Mouse (Mus musculus): Measurements from ENCODE around the gene Shank2. TPM values are rescaled to one million over a fixed set of nuclear protein-coding genes. Genes with fewer than 3 reads are reported as not detected.

Gene Shank2
- polyA plus RNA-seq, 1 experiment from 2014 or later = 0.69 TPM

DNA sequence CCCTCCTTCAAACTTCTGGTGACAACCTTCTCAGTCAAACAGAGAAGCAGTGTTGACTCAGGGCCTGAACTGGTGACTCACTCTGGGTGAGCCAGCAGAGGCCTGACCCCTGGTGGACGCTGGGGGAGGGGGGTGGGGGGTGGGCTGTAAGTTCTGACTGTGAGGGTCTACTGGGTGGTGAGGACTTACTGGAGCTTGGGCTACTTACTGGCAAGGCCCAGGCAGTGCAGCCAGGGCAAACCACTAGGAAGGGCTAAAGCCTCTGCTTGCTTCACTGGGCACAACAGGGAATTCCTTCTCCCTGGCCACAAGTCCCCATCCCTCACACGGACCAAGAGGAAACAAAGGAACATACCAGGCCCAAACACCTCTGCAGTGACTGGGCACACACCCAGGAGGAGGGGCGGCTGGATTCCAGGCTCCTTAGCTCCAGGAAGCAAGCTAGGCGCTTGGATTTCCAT is 467.5 kb downstream of the Shank2 start:
- Histone ChIP-seq H3K4me2 (replicated peaks; ENCODE audit: low read depth) (peak overlapping the region; percentile 77), H3K9me3 (ENCODE audit: control insufficient read depth, low read length) (no peaks in the 10 kb centered on the region), H3K36me3 (ENCODE audit: control insufficient read depth, insufficient read depth, low read length) (peaks cover 6% of the 10 kb centered on the region; the same call in 1 of the 2 replicates), H3K27ac (replicated peaks) (peak overlapping the region; percentile 98), H3K27me3 (ENCODE audit: control insufficient read depth, insufficient read depth, low read length) (no peaks in the 10 kb centered on the region), H3K9ac (ENCODE audit: low read length) (peak overlapping the region; percentile 98), H3K4me1 (replicated peaks; ENCODE audit: control insufficient read depth, insufficient read depth) (no peaks in the 10 kb centered on the region), H3K4me3 (ENCODE audit: low read depth, low read length) (peak overlapping the region; percentile 90)
- 11% methylated on average over 4 of the region's 4 CpGs for WGBS
- ATAC-seq (ENCODE audit: low FRiP score, low TSS enrichment) = peak; percentile 79
- DNase-seq (ENCODE audit: low spot score) = peak; percentile 86
- TF ChIP-seq EP300 (optimal IDR thresholded peaks at IDR 0.05) = no peak
- TF ChIP-seq CTCF (IDR thresholded peaks at IDR 0.05; ENCODE audit: low read depth) = peak; percentile 57

DNA sequence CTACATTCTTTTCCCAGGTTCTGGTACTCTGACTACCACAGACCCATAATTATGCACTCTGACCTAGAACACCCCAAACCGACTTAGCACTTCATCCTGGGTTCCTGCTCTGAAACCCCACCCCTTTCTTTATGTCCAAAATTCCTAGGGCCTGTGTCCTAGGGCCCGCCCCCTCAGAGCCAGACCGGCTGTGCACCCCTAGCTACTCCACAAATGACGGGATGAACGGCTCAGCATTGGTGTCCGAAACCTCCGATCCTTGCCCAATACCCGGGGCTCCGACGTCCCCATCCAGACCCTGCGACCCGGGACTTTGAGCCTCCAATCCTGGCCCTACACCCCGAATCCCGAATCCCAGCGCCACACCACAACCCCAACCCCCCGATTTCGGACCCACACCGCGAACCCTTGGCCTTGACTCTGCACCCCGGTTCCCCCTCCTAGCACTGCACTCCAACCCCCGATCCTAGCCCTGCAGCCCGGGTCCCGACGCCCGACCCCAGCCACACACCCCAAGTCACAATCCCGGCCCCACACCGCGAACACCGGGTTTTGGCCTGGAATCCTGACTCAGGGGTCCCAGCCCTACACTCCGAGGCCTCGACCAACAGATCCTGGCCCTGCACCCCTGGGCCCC is 468.3 kb downstream of the Shank2 start:
- Histone ChIP-seq H3K9me3 (ENCODE audit: control insufficient read depth, low read length) (no peaks in the 10 kb centered on the region), H3K4me1 (replicated peaks; ENCODE audit: control insufficient read depth, insufficient read depth) (no peaks in the 10 kb centered on the region), H3K27ac (replicated peaks) (peak overlapping the region; percentile 98), H3K36me3 (ENCODE audit: control insufficient read depth, insufficient read depth, low read length) (peaks cover 5% of the 10 kb centered on the region; the same call in 1 of the 2 replicates), H3K4me3 (ENCODE audit: low read depth, low read length) (peak overlapping the region; percentile 90), H3K27me3 (ENCODE audit: control insufficient read depth, insufficient read depth, low read length) (no peaks in the 10 kb centered on the region), H3K9ac (ENCODE audit: low read length) (peak overlapping the region; percentile 98), H3K4me2 (replicated peaks; ENCODE audit: low read depth) (peak overlapping the region; percentile 77)
- TF ChIP-seq EP300 (optimal IDR thresholded peaks at IDR 0.05) (no peak), CTCF (IDR thresholded peaks at IDR 0.05; ENCODE audit: low read depth) (no peak)
- DNase-seq (ENCODE audit: low spot score) = peak; percentile 42
- ATAC-seq (ENCODE audit: low FRiP score, low TSS enrichment) = peak; percentile 38
- 2% methylated on average over 31 of the region's 31 CpGs for WGBS

DNA sequence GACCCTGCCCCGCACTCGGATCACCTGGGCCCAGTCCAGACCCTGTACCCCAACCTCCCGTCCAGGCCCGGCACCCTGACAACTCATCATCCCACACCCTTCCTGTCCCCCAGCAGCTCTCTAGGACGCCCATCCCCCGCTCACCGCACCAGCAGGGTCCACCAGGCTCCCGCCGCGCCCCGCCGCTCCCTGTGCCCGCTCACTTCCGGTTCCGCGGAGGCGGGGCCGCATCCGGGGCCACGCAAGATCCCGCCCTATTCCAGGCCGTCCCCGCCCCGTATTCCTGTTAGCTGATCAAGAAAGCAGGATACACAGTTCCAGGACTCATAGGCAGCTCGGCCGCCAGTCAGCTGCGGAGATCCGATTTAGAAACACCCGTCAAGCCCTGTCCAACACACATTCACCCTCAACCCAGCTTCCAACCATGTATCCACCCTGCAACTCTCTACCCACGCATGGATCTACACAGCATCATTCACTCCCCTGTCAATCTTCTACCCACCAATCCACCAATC is 468.9 kb downstream of the Shank2 start, which contains the start of gene Cttn:
TSS of gene Cttn (minus strand) at position 465 of the 515 bp plus-strand sequence.
- Histone ChIP-seq H3K4me1 (replicated peaks; ENCODE audit: control insufficient read depth, insufficient read depth) (no peaks in the 10 kb centered on the region), H3K9me3 (ENCODE audit: control insufficient read depth, low read length) (no peaks in the 10 kb centered on the region), H3K27ac (replicated peaks) (peak within 1 kb of the TSS; percentile 98), H3K36me3 (ENCODE audit: control insufficient read depth, insufficient read depth, low read length) (0 out of 2 replicates have a peak, but pooled peaks cover 2% of the 10 kb centered on the region), H3K27me3 (ENCODE audit: control insufficient read depth, insufficient read depth, low read length) (no peaks in the 10 kb centered on the region), H3K4me3 (ENCODE audit: low read depth, low read length) (peak within 1 kb of the TSS; percentile 90), H3K9ac (ENCODE audit: low read length) (peak within 1 kb of the TSS; percentile 98), H3K4me2 (replicated peaks; ENCODE audit: low read depth) (peak within 1 kb of the TSS; percentile 77)
- WGBS = 2% methylated on average over 29 of the region's 30 CpGs
- peak; percentile 96 for DNase-seq (ENCODE audit: low spot score)
- TF ChIP-seq EP300 (optimal IDR thresholded peaks at IDR 0.05) (no peak), CTCF (IDR thresholded peaks at IDR 0.05; ENCODE audit: low read depth) (no peak)
- peak; percentile 94 for ATAC-seq (ENCODE audit: low FRiP score, low TSS enrichment)

DNA sequence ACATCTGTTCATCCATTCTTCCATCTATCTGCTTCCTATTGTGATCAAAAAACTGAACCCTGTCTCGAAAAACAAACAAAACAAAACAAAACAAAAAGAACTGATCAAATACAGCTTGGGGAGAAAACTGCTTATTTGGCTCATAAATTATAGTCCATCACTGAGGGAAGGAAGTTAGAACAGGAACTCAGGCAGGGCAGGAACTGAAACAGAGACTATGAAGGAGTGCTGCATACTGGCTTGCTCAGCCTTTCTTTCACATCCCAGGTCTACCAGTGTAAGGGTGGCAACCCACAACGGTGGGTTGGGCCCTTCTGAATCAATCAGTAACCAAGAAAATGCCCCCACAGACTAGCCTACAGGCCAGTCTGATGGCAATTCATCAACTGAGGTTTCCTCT is 469.4 kb downstream of the Shank2 start:
- Histone ChIP-seq H3K4me2 (replicated peaks; ENCODE audit: low read depth) (peak overlapping the region; percentile 77), H3K4me1 (replicated peaks; ENCODE audit: control insufficient read depth, insufficient read depth) (no peaks in the 10 kb centered on the region), H3K9me3 (ENCODE audit: control insufficient read depth, low read length) (no peaks in the 10 kb centered on the region), H3K27me3 (ENCODE audit: control insufficient read depth, insufficient read depth, low read length) (no peaks in the 10 kb centered on the region), H3K4me3 (ENCODE audit: low read depth, low read length) (peak overlapping the region; percentile 90), H3K9ac (ENCODE audit: low read length) (peak overlapping the region; percentile 98; the same call in 1 of the 2 replicates), H3K36me3 (ENCODE audit: control insufficient read depth, insufficient read depth, low read length) (0 out of 2 replicates have a peak, but pooled peaks cover 4% of the 10 kb centered on the region), H3K27ac (replicated peaks) (peak overlapping the region; percentile 98; the same call in 1 of the 2 replicates)
- 64% methylated on average over 2 of the region's 2 CpGs for WGBS
- DNase-seq (ENCODE audit: low spot score) (no peak), ATAC-seq (ENCODE audit: low FRiP score, low TSS enrichment) (no peak)
- TF ChIP-seq CTCF (IDR thresholded peaks at IDR 0.05; ENCODE audit: low read depth) (no peak), EP300 (optimal IDR thresholded peaks at IDR 0.05) (no peak)

DNA sequence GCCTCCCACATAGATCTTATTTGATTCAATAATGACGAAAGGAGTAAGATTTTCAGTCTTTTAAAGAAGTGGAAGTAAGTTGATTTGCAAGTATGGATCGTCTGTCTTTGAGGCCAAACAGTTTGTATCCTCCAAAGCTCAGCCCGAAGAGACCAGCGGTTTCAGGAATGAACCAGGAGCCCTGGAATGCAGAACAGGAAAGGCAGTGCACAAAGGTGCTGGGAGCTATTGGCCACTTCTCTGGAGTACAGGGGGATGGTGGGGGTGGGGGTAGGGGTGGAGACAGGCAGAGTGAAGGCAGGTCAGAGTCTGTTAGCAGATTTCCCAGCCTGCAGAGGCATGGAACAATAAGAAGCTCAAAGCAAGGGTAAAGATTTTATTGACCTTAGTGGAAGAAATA is 471.8 kb downstream of the Shank2 start:
- H3K9me3 ChIP-seq (ENCODE audit: control insufficient read depth, low read length) = no peaks in the 10 kb centered on the region
- H3K9ac ChIP-seq (ENCODE audit: low read length) = no peak overlapping the region
- DNase-seq (ENCODE audit: low spot score) = no peak
- H3K4me3 ChIP-seq (ENCODE audit: low read depth, low read length) = no peak overlapping the region
- H3K27me3 ChIP-seq (ENCODE audit: control insufficient read depth, insufficient read depth, low read length) = no peaks in the 10 kb centered on the region
- no peaks in the 10 kb centered on the region for H3K4me1 ChIP-seq (replicated peaks; ENCODE audit: control insufficient read depth, insufficient read depth)
- no peak overlapping the region for H3K27ac ChIP-seq (replicated peaks)
- 42% methylated on average over 4 of the region's 4 CpGs for WGBS
- no peak overlapping the region for H3K4me2 ChIP-seq (replicated peaks; ENCODE audit: low read depth)
- no peak for ATAC-seq (ENCODE audit: low FRiP score, low TSS enrichment)
- TF ChIP-seq CTCF (IDR thresholded peaks at IDR 0.05; ENCODE audit: low read depth) (no peak), EP300 (optimal IDR thresholded peaks at IDR 0.05) (no peak)
- 0 out of 2 replicates have a peak, but pooled peaks cover 4% of the 10 kb centered on the region for H3K36me3 ChIP-seq (ENCODE audit: control insufficient read depth, insufficient read depth, low read length)

Small RNAs within 50 kb of the gene (microRNA-seq; reads per million reads assigned to microRNA genes)
- 9.3 reads per million, percentile 15 among the genes with 10 or more reads in this experiment for gene Mir3105

Other genes starting within 250 kb of the Shank2 start
- 29.9 and 32.0 TPM in 2 replicates for gene Osbpl5, start 244.9 kb upstream of the Shank2 start, polyA plus RNA-seq (2015; fragmentation: Nextera tagmentation; extraction: Ambion mirVana)
- gene Mrgprg, start 234.9 kb upstream of the Shank2 start, polyA plus RNA-seq (2015; fragmentation: Nextera tagmentation; extraction: Ambion mirVana) = not detected in 2 replicates
- 0.55 and 0.63 TPM in 2 replicates for gene Mrgpre, start 217.4 kb upstream of the Shank2 start, polyA plus RNA-seq (2015; fragmentation: Nextera tagmentation; extraction: Ambion mirVana)
- gene Nadsyn1, start 179.1 kb upstream of the Shank2 start, polyA plus RNA-seq (2015; fragmentation: Nextera tagmentation; extraction: Ambion mirVana) = 8.5 and 9.2 TPM in 2 replicates
- gene Dhcr7, start 178.8 kb upstream of the Shank2 start, polyA plus RNA-seq (2015; fragmentation: Nextera tagmentation; extraction: Ambion mirVana) = 23.9 and 27.1 TPM in 2 replicates
- 0.07 TPM in 1 of 2 replicates, not detected in the other for gene Gm498, start 135.1 kb upstream of the Shank2 start, polyA plus RNA-seq (2015; fragmentation: Nextera tagmentation; extraction: Ambion mirVana)